Mouse (Mus musculus): ENCODE measurements around the gene Aacs. TPM values are rescaled to one million over a fixed set of nuclear protein-coding genes. Genes with fewer than 3 reads are reported as not detected.
"Not testable (repeated sequence)": the region's sequence is repeated elsewhere in the genome, so short reads cannot be mapped to it uniquely, and the experiment has no call there.

Gene Aacs
- polyA plus RNA-seq (2015; fragmentation: Nextera tagmentation; extraction: Ambion mirVana) = 104 and 106 TPM in 2 replicates

- ATAC-seq (ENCODE audit: low FRiP score, low read depth) = peak; percentile 91
- Histone ChIP-seq H3K36me3 (no peaks in the 10 kb centered on the region), H3K4me1 (replicated peaks) (peaks cover 44% of the 10 kb centered on the region), H3K27me3 (no peaks in the 10 kb centered on the region), H3K9me3 (no peaks in the 10 kb centered on the region), H3K27ac (replicated peaks) (peak within 1 kb of the TSS; percentile 90), H3K9ac (peak within 1 kb of the TSS; percentile 96), H3K4me3 (peak within 1 kb of the TSS; percentile 91), H3K4me2 (peak within 1 kb of the TSS; percentile 80)
- under 1% methylated on average over 60 of the region's 60 CpGs for WGBS
These were observed at the start of gene Aacs for GRCm38 (mm10) chr5:125475601-125476285. Gene Aacs, plus strand, starts transcription at chr5:125475814.

GRCm38 (mm10) chr5:125426343-125426742 is 49.3 kb upstream of the Aacs start:
- H3K4me3 ChIP-seq = no peak overlapping the region
- no peaks in the 10 kb centered on the region for H3K9me3 ChIP-seq
- H3K4me1 ChIP-seq (replicated peaks) = no peaks in the 10 kb centered on the region
- H3K27ac ChIP-seq (replicated peaks) = no peak overlapping the region
- WGBS = 97% methylated on average over 10 of the region's 10 CpGs
- H3K4me2 ChIP-seq = no peak overlapping the region
- no peak overlapping the region for H3K9ac ChIP-seq
- peaks cover 96% of the 10 kb centered on the region for H3K36me3 ChIP-seq
- no peak for ATAC-seq (ENCODE audit: low FRiP score, low read depth)
- no peaks in the 10 kb centered on the region for H3K27me3 ChIP-seq

- WGBS = 93% methylated on average over 2 of the region's 2 CpGs
- not testable (repeated sequence) for H3K27ac ChIP-seq (replicated peaks); H3K9ac ChIP-seq; H3K4me3 ChIP-seq; H3K9me3 ChIP-seq; ATAC-seq (ENCODE audit: low FRiP score, low read depth); H3K27me3 ChIP-seq
- H3K4me1 ChIP-seq (replicated peaks) = peaks cover 13% of the 10 kb centered on the region
- H3K36me3 ChIP-seq = peaks cover 40% of the 10 kb centered on the region
- H3K4me2 ChIP-seq = peak overlapping the region; percentile 81
These were observed 43.3 kb upstream of the Aacs start for GRCm38 (mm10) chr5:125432324-125432723.

GRCm38 (mm10) chr5:125433793-125434337 is 41.7 kb upstream of the Aacs start, which contains the start of gene Dhx37:
Gene Dhx37, minus strand, starts transcription at chr5:125434121.
- H3K4me2 ChIP-seq = peak within 1 kb of the TSS; percentile 81
- H3K27me3 ChIP-seq = no peaks in the 10 kb centered on the region
- peak; percentile 96 for ATAC-seq (ENCODE audit: low FRiP score, low read depth)
- peak within 1 kb of the TSS; percentile 83 for H3K9ac ChIP-seq
- H3K9me3 ChIP-seq = no peaks in the 10 kb centered on the region
- peak within 1 kb of the TSS; percentile 84 for H3K4me3 ChIP-seq
- peaks cover 13% of the 10 kb centered on the region for H3K4me1 ChIP-seq (replicated peaks)
- peak within 1 kb of the TSS; percentile 78 for H3K27ac ChIP-seq (replicated peaks)
- peaks cover 25% of the 10 kb centered on the region for H3K36me3 ChIP-seq
- WGBS = under 1% methylated on average over 46 of the region's 46 CpGs

- peaks cover 13% of the 10 kb centered on the region for H3K4me1 ChIP-seq (replicated peaks)
These were observed 41.3 kb upstream of the Aacs start for GRCm38 (mm10) chr5:125434347-125434746.

GRCm38 (mm10) chr5:125440583-125441233 is 34.9 kb upstream of the Aacs start:
- no peaks in the 10 kb centered on the region for H3K9me3 ChIP-seq
- H3K4me2 ChIP-seq = peak overlapping the region; percentile 73
- peak overlapping the region; percentile 90 for H3K9ac ChIP-seq
- peaks cover 23% of the 10 kb centered on the region for H3K4me1 ChIP-seq (replicated peaks)
- no peaks in the 10 kb centered on the region for H3K27me3 ChIP-seq
- peak overlapping the region; percentile 94 for H3K4me3 ChIP-seq
- WGBS = 6% methylated on average over 7 of the region's 7 CpGs
- H3K36me3 ChIP-seq = no peaks in the 10 kb centered on the region
- no peak for ATAC-seq (ENCODE audit: low FRiP score, low read depth)
- H3K27ac ChIP-seq (replicated peaks) = peak overlapping the region; percentile 82

More at GRCm38 (mm10) chr5:125434347-125434746, 41.3 kb upstream of the Aacs start:
- H3K36me3 ChIP-seq = peaks cover 20% of the 10 kb centered on the region
- H3K27ac ChIP-seq (replicated peaks); ATAC-seq (ENCODE audit: low FRiP score, low read depth); H3K9me3 ChIP-seq; H3K9ac ChIP-seq; H3K27me3 ChIP-seq: not testable (repeated sequence)
- WGBS = 55% methylated on average over 15 of the region's 15 CpGs
- peak overlapping the region; percentile 84 for H3K4me3 ChIP-seq
- peak overlapping the region; percentile 81 for H3K4me2 ChIP-seq

- 0% methylated on average over 70 of the region's 97 CpGs for WGBS
- Histone ChIP-seq H3K4me2 (peak within 1 kb of the TSS; percentile 73), H3K36me3 (no peaks in the 10 kb centered on the region), H3K4me3 (peak within 1 kb of the TSS; percentile 94), H3K27me3 (no peaks in the 10 kb centered on the region), H3K27ac (replicated peaks) (peak within 1 kb of the TSS; percentile 82), H3K9me3 (no peaks in the 10 kb centered on the region), H3K9ac (peak within 1 kb of the TSS; percentile 90), H3K4me1 (replicated peaks) (peaks cover 23% of the 10 kb centered on the region)
- ATAC-seq (ENCODE audit: low FRiP score, low read depth) = peak; percentile 90
These were observed 34.1 kb upstream of the Aacs start, which contains the start of gene Bri3bp for GRCm38 (mm10) chr5:125441234-125442114. Gene Bri3bp, plus strand, starts transcription at chr5:125441568.

GRCm38 (mm10) chr5:125442136-125442995 is 33.2 kb upstream of the Aacs start:
- peak; percentile 24; the same call in 1 of the 2 replicates for ATAC-seq (ENCODE audit: low FRiP score, low read depth)
- Histone ChIP-seq H3K27me3 (no peaks in the 10 kb centered on the region), H3K27ac (replicated peaks) (peak overlapping the region; percentile 82), H3K36me3 (no peaks in the 10 kb centered on the region), H3K9ac (peak overlapping the region; percentile 90), H3K4me1 (replicated peaks) (peaks cover 23% of the 10 kb centered on the region), H3K4me3 (peak overlapping the region; percentile 94), H3K9me3 (no peaks in the 10 kb centered on the region), H3K4me2 (peak overlapping the region; percentile 73)
- 25% methylated on average over 27 of the region's 27 CpGs for WGBS

- 88% methylated on average over 5 of the region's 5 CpGs for WGBS
- peaks cover 23% of the 10 kb centered on the region for H3K4me1 ChIP-seq (replicated peaks)
- no peaks in the 10 kb centered on the region for H3K27me3 ChIP-seq
- H3K4me3 ChIP-seq = no peak overlapping the region
- H3K36me3 ChIP-seq = no peaks in the 10 kb centered on the region
- H3K27ac ChIP-seq (replicated peaks) = no peak overlapping the region
- H3K4me2 ChIP-seq = no peak overlapping the region
- H3K9ac ChIP-seq = no peak overlapping the region
- no peaks in the 10 kb centered on the region for H3K9me3 ChIP-seq
- no peak for ATAC-seq (ENCODE audit: low FRiP score, low read depth)
These were observed 32.3 kb upstream of the Aacs start for GRCm38 (mm10) chr5:125443335-125443734.

GRCm38 (mm10) chr5:125443915-125444314 is 31.7 kb upstream of the Aacs start:
- no peaks in the 10 kb centered on the region for H3K9me3 ChIP-seq
- 83% methylated on average over 3 of the region's 3 CpGs for WGBS
- no peak overlapping the region for H3K9ac ChIP-seq
- no peak overlapping the region for H3K27ac ChIP-seq (replicated peaks)
- H3K27me3 ChIP-seq = no peaks in the 10 kb centered on the region
- H3K4me1 ChIP-seq (replicated peaks) = peaks cover 23% of the 10 kb centered on the region
- no peak overlapping the region for H3K4me3 ChIP-seq
- H3K4me2 ChIP-seq = no peak overlapping the region
- H3K36me3 ChIP-seq = no peaks in the 10 kb centered on the region
- ATAC-seq (ENCODE audit: low FRiP score, low read depth) = no peak

GRCm38 (mm10) chr5:125444554-125444953 is 31.1 kb upstream of the Aacs start:
- Histone ChIP-seq H3K27me3 (no peaks in the 10 kb centered on the region), H3K9ac (no peak overlapping the region), H3K4me1 (replicated peaks) (peaks cover 23% of the 10 kb centered on the region), H3K36me3 (no peaks in the 10 kb centered on the region), H3K4me2 (no peak overlapping the region), H3K9me3 (no peaks in the 10 kb centered on the region), H3K4me3 (no peak overlapping the region), H3K27ac (replicated peaks) (no peak overlapping the region)
- 91% methylated on average over 4 of the region's 4 CpGs for WGBS
- no peak for ATAC-seq (ENCODE audit: low FRiP score, low read depth)

All from hindbrain, embryonic 15.5 days (tissue).